Mouse (Mus musculus): ENCODE measurements around the gene Olfr322. TPM values are rescaled to one million over a fixed set of nuclear protein-coding genes. Genes with fewer than 3 reads are reported as not detected.

Olfr322 gene
- polyA plus RNA-seq (2012), result 0.14 TPM in 1 of 2 replicates, not detected in the other

GRCm38 (mm10) chr11:58658596-58658995 is at the start of gene Olfr322:
Olfr322 (plus strand) TSS chr11:58658782.

DNA sequence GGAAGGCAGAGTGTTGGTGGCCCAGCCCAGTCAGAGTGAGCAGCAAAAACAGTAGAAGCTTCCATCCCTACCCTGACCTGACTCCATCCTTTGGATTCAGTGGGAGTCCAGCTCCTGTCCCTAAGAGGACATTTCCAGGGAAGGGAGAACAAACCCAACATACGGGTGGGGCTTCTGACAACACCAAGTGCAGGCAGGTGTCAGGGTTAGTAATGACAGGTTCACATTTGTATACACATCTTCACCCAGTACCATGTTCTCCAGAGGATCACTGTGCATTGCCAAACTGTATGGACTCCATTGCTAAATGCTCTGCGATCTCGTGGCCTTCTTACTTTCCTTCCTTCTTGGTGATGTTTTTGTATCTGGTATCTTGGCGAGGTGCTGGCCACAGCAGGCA is 42.6 kb upstream of the Olfr322 start, which contains the start of gene 2210407C18Rik:
2210407C18Rik (minus strand) TSS at position 101 of the 400 bp plus-strand sequence.

DNA sequence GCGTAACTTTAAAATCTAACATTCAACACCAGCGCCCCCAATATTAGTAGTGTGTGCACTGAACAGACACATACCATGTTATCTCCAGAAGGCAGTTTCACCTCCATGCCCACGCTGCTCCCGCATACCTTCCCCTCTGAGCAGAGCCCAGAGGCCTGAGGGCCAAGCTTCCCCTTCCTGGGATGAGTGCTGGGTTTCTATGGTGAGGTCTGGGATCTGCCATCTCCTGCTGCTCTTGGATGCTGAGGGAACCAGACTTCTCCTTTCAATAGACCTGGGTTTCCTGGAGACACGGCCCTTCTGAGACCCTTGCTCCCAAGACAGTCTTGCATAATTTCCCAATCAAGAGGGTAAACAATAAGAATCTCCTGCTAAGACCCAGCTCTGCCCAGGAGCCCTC is 28.2 kb upstream of the Olfr322 start, which contains the start of gene Olfr323:
Olfr323 (minus strand) TSS at position 101 of the 400 bp plus-strand sequence.

GRCm38 (mm10) chr11:58640272-58640867 is 18.2 kb upstream of the Olfr322 start, which contains the start of gene Trim58:
Trim58 (plus strand) TSS chr11:58640465.

GRCm38 (mm10) chr11:58680799-58681198 is 22.2 kb downstream of the Olfr322 start, which contains the start of gene Olfr320:
Olfr320 (plus strand) TSS chr11:58681099.

DNA sequence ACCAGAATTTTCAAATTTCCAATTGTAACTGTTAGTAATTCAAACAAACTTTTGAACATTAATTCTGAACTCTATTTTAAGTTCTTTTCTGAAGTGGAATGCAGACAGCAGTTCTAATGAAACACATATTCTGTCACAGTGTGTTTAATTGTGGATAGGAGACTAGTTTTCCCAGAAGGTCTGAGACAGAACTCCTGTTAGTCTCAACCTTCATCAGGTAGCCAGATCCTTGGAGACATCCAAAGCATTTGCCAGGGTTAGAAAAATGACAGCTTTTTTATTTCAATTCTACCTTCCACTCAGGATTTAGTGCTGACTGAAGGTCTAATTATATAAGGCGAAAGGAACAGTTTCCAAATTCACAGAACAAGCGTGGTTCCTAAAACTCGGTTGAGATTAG is 40.3 kb downstream of the Olfr322 start, which contains the start of gene Olfr319:
Olfr319 (plus strand) TSS at position 301 of the 400 bp plus-strand sequence.

Other genes starting within 250 kb of the Olfr322 start
- gene 1810065E05Rik, start 237.7 kb upstream of the Olfr322 start, polyA plus RNA-seq (2012), result not detected in 2 replicates
- not detected in 2 replicates for gene Gm12253, start 226.2 kb upstream of the Olfr322 start, polyA plus RNA-seq (2012)
- gene Lypd9, start 205.9 kb upstream of the Olfr322 start, polyA plus RNA-seq (2012), result not detected in 2 replicates
- not detected in 2 replicates for gene Olfr30, start 196.5 kb upstream of the Olfr322 start, polyA plus RNA-seq (2012)
- gene Olfr332, start 166.2 kb upstream of the Olfr322 start, polyA plus RNA-seq (2012), result not detected in 2 replicates
- gene Olfr331, start 156.2 kb upstream of the Olfr322 start, polyA plus RNA-seq (2012), result not detected in 2 replicates
- gene Olfr330, start 123.9 kb upstream of the Olfr322 start, polyA plus RNA-seq (2012), result not detected in 2 replicates
- gene Olfr329-ps, start 112.4 kb upstream of the Olfr322 start, polyA plus RNA-seq (2012), result not detected in 2 replicates
- gene Olfr328, start 103.1 kb upstream of the Olfr322 start, polyA plus RNA-seq (2012), result not detected in 2 replicates
- not detected in 2 replicates for gene Olfr224, start 88.2 kb upstream of the Olfr322 start, polyA plus RNA-seq (2012)
- not detected in 2 replicates for gene Olfr325, start 81.1 kb upstream of the Olfr322 start, polyA plus RNA-seq (2012)
- gene Olfr324, start 63.7 kb upstream of the Olfr322 start, polyA plus RNA-seq (2012), result not detected in 2 replicates
- not detected in 2 replicates for gene 2210407C18Rik, start 42.7 kb upstream of the Olfr322 start, polyA plus RNA-seq (2012)
- gene Olfr323, start 28.3 kb upstream of the Olfr322 start, polyA plus RNA-seq (2012), result not detected in 2 replicates
- gene Trim58, start 18.3 kb upstream of the Olfr322 start, polyA plus RNA-seq (2012), result 5.2 and 7.9 TPM in 2 replicates
- gene Olfr320, start 22.3 kb downstream of the Olfr322 start, polyA plus RNA-seq (2012), result not detected in 2 replicates
- not detected in 2 replicates for gene Olfr319, start 40.4 kb downstream of the Olfr322 start, polyA plus RNA-seq (2012)
- 0.05 and 0.06 TPM in 2 replicates for gene Olfr318, start 65.2 kb downstream of the Olfr322 start, polyA plus RNA-seq (2012)
- gene Olfr317, start 80.4 kb downstream of the Olfr322 start, polyA plus RNA-seq (2012), result not detected in 2 replicates
- not detected in 2 replicates for gene Olfr316, start 94.0 kb downstream of the Olfr322 start, polyA plus RNA-seq (2012)
- gene Olfr315, start 114.4 kb downstream of the Olfr322 start, polyA plus RNA-seq (2012), result not detected in 2 replicates
- gene Olfr314, start 124.2 kb downstream of the Olfr322 start, polyA plus RNA-seq (2012), result not detected in 2 replicates
- gene Fam183b, start 143.2 kb downstream of the Olfr322 start, polyA plus RNA-seq (2012), result not detected in 2 replicates
- gene Olfr313, start 156.2 kb downstream of the Olfr322 start, polyA plus RNA-seq (2012), result not detected in 2 replicates
- 0.12 TPM in 1 of 2 replicates, not detected in the other for gene Olfr312, start 170.5 kb downstream of the Olfr322 start, polyA plus RNA-seq (2012)
- gene Olfr311, start 180.5 kb downstream of the Olfr322 start, polyA plus RNA-seq (2012), result not detected in 2 replicates
- gene Gm12258, start 188.4 kb downstream of the Olfr322 start, polyA plus RNA-seq (2012), result 0.03 TPM in 1 of 2 replicates, not detected in the other
- gene 2810021J22Rik, start 208.4 kb downstream of the Olfr322 start, polyA plus RNA-seq (2012), result 0.07 and 0.31 TPM in 2 replicates
- gene Zfp39, start 245.4 kb downstream of the Olfr322 start, polyA plus RNA-seq (2012), result 1.3 and 1.4 TPM in 2 replicates

Data from megakaryocyte-erythroid progenitor cell, adult 5 weeks (primary cell).